Mouse (Mus musculus): ENCODE measurements around the gene Tbl2.

GRCm38 (mm10) chr5:135202763-135203162, 53.3 kb downstream of the Tbl2 start:
- TF ChIP-seq POLR2A (IDR thresholded peaks at IDR 0.05; ENCODE audit: borderline replicate concordance, control insufficient read depth, low read depth, low read length), result no peak
- TF ChIP-seq CTCF (IDR thresholded peaks at IDR 0.05; ENCODE audit: control insufficient read depth, insufficient read depth, low read length), result no peak

All from bone marrow, adult 2 months (tissue).